Mouse (Mus musculus): Measurements from ENCODE around the gene Zfp462. TPM values are rescaled to one million over a fixed set of nuclear protein-coding genes. Genes with fewer than 3 reads are reported as not detected.

Zfp462 gene
- polyA plus RNA-seq, 1 experiment from 2014 or later, result 3.5 TPM

GRCm38 (mm10) chr4:55051345-55051744 is 106.5 kb downstream of the Zfp462 start:
- no peak overlapping the region for H3K4me2 ChIP-seq (replicated peaks)
- no peak overlapping the region for H3K27ac ChIP-seq (replicated peaks)
- WGBS, result 86% methylated on average over 4 of the region's 4 CpGs
- peaks cover 48% of the 10 kb centered on the region for H3K36me3 ChIP-seq
- no peaks in the 10 kb centered on the region for H3K27me3 ChIP-seq
- H3K4me1 ChIP-seq, result no peaks in the 10 kb centered on the region
- no peak overlapping the region for H3K4me3 ChIP-seq (replicated peaks)
- ATAC-seq (ENCODE audit: insufficient number of reproducible peaks, low FRiP score, low TSS enrichment, low read depth), result no peak
- H3K9me3 ChIP-seq (replicated peaks), result no peaks in the 10 kb centered on the region
- no peak overlapping the region for H3K9ac ChIP-seq

- 83% methylated on average over 10 of the region's 10 CpGs for WGBS
- Histone ChIP-seq H3K4me1 (peaks cover 2% of the 10 kb centered on the region; the same call in 1 of the 2 replicates), H3K27me3 (no peaks in the 10 kb centered on the region), H3K27ac (replicated peaks) (no peak overlapping the region), H3K4me3 (replicated peaks) (no peak overlapping the region), H3K9me3 (replicated peaks) (no peaks in the 10 kb centered on the region), H3K4me2 (replicated peaks) (no peak overlapping the region), H3K9ac (no peak overlapping the region), H3K36me3 (peaks cover 49% of the 10 kb centered on the region)
- ATAC-seq (ENCODE audit: insufficient number of reproducible peaks, low FRiP score, low TSS enrichment, low read depth), result no peak
These were observed 107.8 kb downstream of the Zfp462 start for GRCm38 (mm10) chr4:55052686-55053085.

DNA sequence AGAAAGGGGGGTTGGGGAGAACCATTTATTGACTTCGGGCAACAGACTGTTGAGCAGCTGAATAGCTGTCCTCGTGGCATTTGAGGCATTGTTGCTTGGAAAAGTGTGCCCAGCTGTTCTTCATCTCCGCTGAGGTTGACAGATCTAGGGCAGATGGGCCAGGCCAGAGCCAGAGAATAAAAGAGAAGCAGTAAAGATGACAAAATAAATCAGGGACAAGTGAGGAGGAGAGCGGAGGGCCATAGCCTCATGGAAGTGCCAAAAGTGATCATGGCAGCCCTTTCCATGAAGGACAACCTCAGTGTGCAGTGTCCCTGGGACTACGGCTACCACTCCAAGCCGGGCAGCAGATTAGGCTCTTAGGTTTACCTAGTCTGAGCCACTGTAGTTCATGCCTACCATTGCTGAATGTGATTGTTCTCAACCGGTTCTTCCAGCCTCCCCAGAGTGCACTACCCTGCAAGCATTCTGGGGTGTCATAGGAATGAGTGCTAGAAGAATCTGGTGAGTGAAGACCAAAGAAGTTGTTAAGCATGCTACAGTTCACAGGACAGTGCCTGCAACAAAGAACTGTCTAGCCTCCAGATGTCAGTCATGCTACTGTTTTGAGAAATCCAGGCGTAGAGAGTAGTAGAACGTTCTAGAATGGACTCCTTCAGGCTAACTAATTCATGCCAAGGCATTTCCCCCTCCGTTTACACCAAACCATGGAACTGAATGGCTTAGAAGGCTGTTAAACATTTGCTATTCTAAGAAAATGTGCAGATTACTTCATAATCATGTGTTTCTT is 113.0 kb downstream of the Zfp462 start:
- Histone ChIP-seq H3K27me3 (no peaks in the 10 kb centered on the region), H3K36me3 (peaks cover 30% of the 10 kb centered on the region), H3K9me3 (replicated peaks) (no peaks in the 10 kb centered on the region), H3K4me3 (replicated peaks) (no peak overlapping the region), H3K27ac (replicated peaks) (peak overlapping the region; percentile 58; the same call in 1 of the 2 replicates), H3K4me2 (replicated peaks) (no peak overlapping the region), H3K4me1 (peaks cover 17% of the 10 kb centered on the region; the same call in 1 of the 2 replicates), H3K9ac (no peak overlapping the region)
- no peak for ATAC-seq (ENCODE audit: insufficient number of reproducible peaks, low FRiP score, low TSS enrichment, low read depth)
- 57% methylated on average over 10 of the region's 10 CpGs for WGBS

DNA sequence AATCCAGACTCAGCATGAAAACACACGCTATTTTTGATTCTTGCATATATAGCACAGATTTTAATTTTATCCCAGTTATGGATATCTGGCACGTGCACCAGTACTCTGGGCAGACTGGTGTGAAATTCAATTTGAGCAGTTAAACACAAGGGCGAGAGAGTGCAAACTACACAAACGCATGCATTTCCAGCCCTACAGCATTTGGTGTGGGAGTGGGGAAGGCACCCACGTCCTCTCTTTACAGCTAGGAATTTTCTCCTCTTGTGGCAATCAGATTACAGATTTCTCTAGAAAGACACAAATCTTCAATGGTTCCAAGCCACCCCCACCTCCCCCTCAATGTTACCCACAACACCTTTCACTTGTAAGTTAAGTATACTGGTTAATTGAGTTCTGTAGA is 114.1 kb downstream of the Zfp462 start:
- ATAC-seq (ENCODE audit: insufficient number of reproducible peaks, low FRiP score, low TSS enrichment, low read depth), result no peak
- Histone ChIP-seq H3K4me2 (replicated peaks) (no peak overlapping the region), H3K9me3 (replicated peaks) (no peaks in the 10 kb centered on the region), H3K4me3 (replicated peaks) (no peak overlapping the region), H3K27ac (replicated peaks) (no peak overlapping the region), H3K36me3 (peaks cover 24% of the 10 kb centered on the region), H3K4me1 (peaks cover 17% of the 10 kb centered on the region; the same call in 1 of the 2 replicates), H3K9ac (no peak overlapping the region), H3K27me3 (no peaks in the 10 kb centered on the region)
- WGBS, result 61% methylated on average over 5 of the region's 5 CpGs

- Histone ChIP-seq H3K27ac (replicated peaks) (no peak overlapping the region), H3K9ac (no peak overlapping the region), H3K4me3 (replicated peaks) (no peak overlapping the region), H3K27me3 (no peaks in the 10 kb centered on the region), H3K4me1 (no peaks in the 10 kb centered on the region), H3K4me2 (replicated peaks) (no peak overlapping the region), H3K36me3 (peaks cover 9% of the 10 kb centered on the region), H3K9me3 (replicated peaks) (no peaks in the 10 kb centered on the region)
- ATAC-seq (ENCODE audit: insufficient number of reproducible peaks, low FRiP score, low TSS enrichment, low read depth), result no peak
- WGBS, result 80% methylated on average over 17 of the region's 17 CpGs
These were observed 121.7 kb downstream of the Zfp462 start for GRCm38 (mm10) chr4:55066341-55067170.

DNA sequence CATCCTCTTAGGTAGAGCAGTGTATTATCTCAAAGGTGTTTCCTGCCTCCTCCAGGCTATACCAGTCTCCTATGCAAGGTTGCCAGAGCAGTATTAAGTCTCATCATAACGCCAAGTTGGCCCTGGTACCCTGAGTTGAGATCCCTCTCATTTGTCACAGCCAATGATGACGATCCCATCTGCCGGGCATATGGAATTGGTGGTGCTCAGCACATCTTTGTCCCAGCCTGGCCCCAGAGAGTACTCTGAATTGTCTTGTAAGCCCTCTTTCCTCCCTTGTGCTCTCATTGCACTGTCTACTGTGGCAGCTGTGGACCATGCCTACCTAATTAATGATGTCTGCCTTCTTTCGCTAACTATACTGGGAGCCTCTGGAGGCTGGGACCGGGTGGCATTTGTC is 126.7 kb downstream of the Zfp462 start:
- Histone ChIP-seq H3K36me3 (peaks cover 17% of the 10 kb centered on the region), H3K9me3 (replicated peaks) (no peaks in the 10 kb centered on the region), H3K4me3 (replicated peaks) (no peak overlapping the region), H3K9ac (no peak overlapping the region), H3K27ac (replicated peaks) (no peak overlapping the region), H3K4me2 (replicated peaks) (no peak overlapping the region), H3K4me1 (no peaks in the 10 kb centered on the region), H3K27me3 (no peaks in the 10 kb centered on the region)
- WGBS, result 70% methylated on average over 5 of the region's 5 CpGs
- peak; percentile 69 for ATAC-seq (ENCODE audit: insufficient number of reproducible peaks, low FRiP score, low TSS enrichment, low read depth)

DNA sequence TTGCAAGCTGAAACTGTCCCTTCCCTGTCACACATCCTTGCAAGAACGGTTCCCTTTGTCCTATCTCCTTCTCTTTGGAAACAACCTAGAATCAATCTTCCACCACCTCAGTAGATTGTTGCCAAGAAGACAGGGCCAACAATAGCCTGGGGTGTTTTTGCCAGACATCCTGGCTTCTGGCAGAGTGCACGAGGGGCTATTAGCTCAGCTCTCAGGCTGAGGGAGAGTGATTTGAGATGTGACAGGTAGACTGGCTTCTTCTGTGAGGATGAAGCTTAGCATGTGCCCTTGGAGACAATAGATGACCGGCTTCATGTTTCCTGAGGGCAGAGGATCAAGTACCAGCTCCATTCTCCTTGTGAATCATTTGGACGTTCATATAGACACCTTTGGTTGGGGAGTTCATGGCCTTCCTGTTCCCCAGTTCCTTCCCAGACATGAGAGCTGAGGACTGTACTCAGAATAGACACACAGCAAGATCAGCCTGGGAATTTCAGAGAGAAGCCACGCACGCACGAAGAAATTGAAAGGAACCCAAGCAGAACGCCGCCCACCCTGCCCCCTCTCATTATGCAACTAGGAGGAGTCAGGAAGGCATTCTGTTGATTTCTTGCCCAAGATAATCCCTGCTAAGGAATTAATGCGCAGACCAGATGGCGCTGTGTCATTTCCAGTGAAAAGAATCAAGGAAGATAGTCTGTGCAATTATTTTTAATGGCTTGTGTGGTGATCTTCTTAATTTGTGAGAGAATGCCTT is 132.5 kb downstream of the Zfp462 start:
- peaks cover 37% of the 10 kb centered on the region for H3K36me3 ChIP-seq
- peaks cover 9% of the 10 kb centered on the region for H3K4me1 ChIP-seq
- H3K4me2 ChIP-seq (replicated peaks), result no peak overlapping the region
- H3K27me3 ChIP-seq, result no peaks in the 10 kb centered on the region
- no peaks in the 10 kb centered on the region for H3K9me3 ChIP-seq (replicated peaks)
- no peak overlapping the region for H3K27ac ChIP-seq (replicated peaks)
- no peak overlapping the region for H3K4me3 ChIP-seq (replicated peaks)
- ATAC-seq (ENCODE audit: insufficient number of reproducible peaks, low FRiP score, low TSS enrichment, low read depth), result no peak
- 52% methylated on average over 11 of the region's 11 CpGs for WGBS
- H3K9ac ChIP-seq, result no peak overlapping the region

GRCm38 (mm10) chr4:55077902-55078716 is 133.3 kb downstream of the Zfp462 start:
- Histone ChIP-seq H3K27ac (replicated peaks) (no peak overlapping the region), H3K9ac (no peak overlapping the region), H3K4me1 (peaks cover 9% of the 10 kb centered on the region), H3K27me3 (no peaks in the 10 kb centered on the region), H3K9me3 (replicated peaks) (no peaks in the 10 kb centered on the region), H3K4me3 (replicated peaks) (no peak overlapping the region), H3K4me2 (replicated peaks) (no peak overlapping the region), H3K36me3 (peaks cover 33% of the 10 kb centered on the region)
- WGBS, result 69% methylated on average over 16 of the region's 16 CpGs
- ATAC-seq (ENCODE audit: insufficient number of reproducible peaks, low FRiP score, low TSS enrichment, low read depth), result no peak

DNA sequence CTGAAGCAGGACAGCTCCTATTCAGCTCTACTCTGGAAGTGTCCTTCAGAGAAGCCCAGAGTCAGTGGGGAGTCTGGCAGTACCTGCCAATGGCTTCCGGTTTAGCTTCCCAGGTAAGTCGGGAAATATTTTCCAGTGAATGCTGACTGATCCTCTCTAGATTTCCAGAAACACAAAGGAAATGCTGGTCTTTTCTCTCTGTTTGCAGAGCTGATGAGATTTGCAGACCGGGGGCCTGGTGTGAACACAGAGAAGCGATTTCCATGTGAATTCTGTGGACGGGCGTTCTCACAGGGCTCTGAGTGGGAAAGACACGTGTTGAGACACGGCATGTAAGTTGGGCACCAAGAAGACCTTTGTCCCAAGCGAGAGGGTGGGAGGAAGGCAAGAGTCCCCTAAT is 134.2 kb downstream of the Zfp462 start:
- Histone ChIP-seq H3K4me3 (replicated peaks) (no peak overlapping the region), H3K9me3 (replicated peaks) (no peaks in the 10 kb centered on the region), H3K36me3 (peaks cover 24% of the 10 kb centered on the region), H3K4me1 (peaks cover 9% of the 10 kb centered on the region), H3K27me3 (no peaks in the 10 kb centered on the region), H3K4me2 (replicated peaks) (no peak overlapping the region), H3K9ac (no peak overlapping the region), H3K27ac (replicated peaks) (no peak overlapping the region)
- 90% methylated on average over 9 of the region's 9 CpGs for WGBS
- no peak for ATAC-seq (ENCODE audit: insufficient number of reproducible peaks, low FRiP score, low TSS enrichment, low read depth)

DNA sequence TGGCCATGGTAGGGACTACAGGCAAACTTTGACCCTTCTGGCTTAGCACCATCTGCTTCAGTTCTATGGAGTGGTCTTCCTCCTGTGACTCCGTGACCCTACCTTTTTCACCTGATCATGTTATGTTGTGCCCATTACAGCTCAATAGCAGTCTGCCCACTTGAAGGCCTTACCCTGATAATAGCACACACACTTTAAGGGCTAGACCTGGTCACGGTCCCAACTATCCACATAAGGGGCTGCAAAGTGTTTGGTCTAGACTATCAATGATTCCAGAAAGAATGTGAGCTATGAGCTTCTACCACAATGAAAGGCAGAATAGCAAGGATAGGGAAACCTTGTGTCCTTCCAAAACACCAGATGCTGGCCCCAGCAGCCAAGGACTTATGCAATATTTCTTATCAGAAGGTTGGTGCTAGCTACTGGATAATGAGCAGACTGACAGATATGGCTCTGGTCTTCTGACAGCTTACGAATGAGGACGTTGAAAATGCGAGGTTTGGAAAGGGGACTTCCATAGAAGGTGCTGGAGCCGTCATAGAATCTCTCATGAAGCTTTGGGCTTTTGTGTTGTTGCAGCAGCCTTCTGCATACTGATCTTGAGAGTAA is 139.3 kb downstream of the Zfp462 start:
- ATAC-seq (ENCODE audit: insufficient number of reproducible peaks, low FRiP score, low TSS enrichment, low read depth), result no peak
- Histone ChIP-seq H3K4me1 (peaks cover 9% of the 10 kb centered on the region; the same call in 1 of the 2 replicates), H3K9me3 (replicated peaks) (no peaks in the 10 kb centered on the region), H3K27ac (replicated peaks) (no peak overlapping the region), H3K9ac (no peak overlapping the region), H3K4me2 (replicated peaks) (no peak overlapping the region), H3K27me3 (no peaks in the 10 kb centered on the region), H3K36me3 (peaks cover 15% of the 10 kb centered on the region), H3K4me3 (replicated peaks) (no peak overlapping the region)
- 90% methylated on average over 6 of the region's 6 CpGs for WGBS

Measured in embryonic facial prominence, embryonic 15.5 days (tissue).